In genomic region chr14:112230461-112230860, GRCm38 (mm10) we compare ENCODE assay signal across 15 mouse cellular contexts.
"Had no signal": no experiment of that assay in that cellular context is flagged by ENCODE, and none has a peak within 500 bp of the region (broad histone marks: within the 10 kb centered on the region; RNA-seq: fewer than 3 reads in every experiment).

No protein-coding gene starts in this region.

- H3K9ac ChIP-seq: liver, embryonic 13.5 days; neural tube, embryonic 13.5 days had no signal

- H3K27me3 ChIP-seq: liver, embryonic 13.5 days; neural tube, embryonic 13.5 days had no signal

- H3K4me2 ChIP-seq: liver, embryonic 13.5 days; midbrain, embryonic 11.5 days; neural tube, embryonic 13.5 days had no signal

- H3K4me3 ChIP-seq: left cerebral cortex, adult 2 months; liver, embryonic 13.5 days; myocyte; neural tube, embryonic 13.5 days had no signal

- H3K9me3 ChIP-seq: liver, embryonic 13.5 days; neural tube, embryonic 13.5 days had no signal

- H3K4me1 ChIP-seq: liver, embryonic 13.5 days; neural tube, embryonic 13.5 days had no signal

- DNase-seq: kidney, adult 9 months; kidney, postnatal 25 days; layer of hippocampus, postnatal 36 days; liver, embryonic 13.5 days; lung, adult 2 months; lung, postnatal 14 days; lung, postnatal 4 days; midbrain, embryonic 14.5 days; thymus, adult 18-20 months; thymus, postnatal 36 days had no signal

- H3K36me3 ChIP-seq: liver, embryonic 13.5 days; neural tube, embryonic 13.5 days had no signal

- H3K27ac ChIP-seq: kidney, postnatal 0 days; left cerebral cortex, adult 2 months; liver, embryonic 13.5 days; neural tube, embryonic 13.5 days had no signal
